Mouse (Mus musculus) neural tube, embryonic 12.5 days (tissue): ENCODE results near the gene Rpl35. TPM values are rescaled to one million over a fixed set of nuclear protein-coding genes. Genes with fewer than 3 reads are reported as not detected.
A peak's percentile ranks its signal among the peaks of the same experiment; 100 is the strongest.

Experiments
- ATAC-seq: fragments of 200-750 bp; cut with Nextera tagmentation; 2 replicates; pipeline ENCODE4 v1.8.0; 2017; ENCODE audit warnings: low read depth, mild to moderate bottlenecking, moderate TSS enrichment, moderate library complexity; ENCODE audit not compliant: low FRiP score
- H3K27ac ChIP-seq: fragments of 300-500 bp; sonication (generic); 2 replicates; pipeline ENCODE4 v1.5.1; 2016
- H3K27me3 ChIP-seq: fragments of 300-500 bp; sonication (generic); replicated peaks from 2 replicates; pipeline ENCODE4 v1.6.1; 2016; ENCODE audit warnings: mild to moderate bottlenecking
- H3K36me3 ChIP-seq: fragments of 300-500 bp; sonication (generic); 2 replicates; pipeline ENCODE4 v1.6.1; 2016; ENCODE audit warnings: mild to moderate bottlenecking
- H3K4me1 ChIP-seq: fragments of 300-500 bp; sonication (generic); 2 replicates; pipeline ENCODE4 v1.6.1; 2016
- H3K4me2 ChIP-seq: fragments of 300-500 bp; sonication (generic); replicated peaks from 2 replicates; pipeline ENCODE4 v1.6.1; 2016; ENCODE audit warnings: mild to moderate bottlenecking
- H3K4me3 ChIP-seq: fragments of 300-500 bp; sonication (generic); 2 replicates; pipeline ENCODE4 v1.5.1; 2016
- H3K9ac ChIP-seq: fragments of 300-500 bp; sonication (generic); 2 replicates; pipeline ENCODE4 v1.6.1; 2016; ENCODE audit warnings: mild to moderate bottlenecking
- H3K9me3 ChIP-seq: fragments of 300-500 bp; sonication (generic); 2 replicates; pipeline ENCODE4 v1.6.1; 2016; ENCODE audit warnings: mild to moderate bottlenecking
- WGBS: fragments of 180-500 bp; shearing (Covaris S2); methylation state at CpG from one replicate; pipeline ENCODE4 v1.1.7; 2016; 5-methylcytosine and 5-hydroxymethylcytosine counted together
- polyA plus RNA-seq: library from polyadenylated mRNA; unstranded; fragments of >200 nt; fragmentation: Nextera tagmentation; extraction: Ambion mirVana; gene quantifications from 2 replicates; pipeline ENCODE4 v1.2.1, GENCODE M21; 2016

Gene Rpl35
- polyA plus RNA-seq, 1 experiment from 2014 or later: 959 TPM

DNA sequence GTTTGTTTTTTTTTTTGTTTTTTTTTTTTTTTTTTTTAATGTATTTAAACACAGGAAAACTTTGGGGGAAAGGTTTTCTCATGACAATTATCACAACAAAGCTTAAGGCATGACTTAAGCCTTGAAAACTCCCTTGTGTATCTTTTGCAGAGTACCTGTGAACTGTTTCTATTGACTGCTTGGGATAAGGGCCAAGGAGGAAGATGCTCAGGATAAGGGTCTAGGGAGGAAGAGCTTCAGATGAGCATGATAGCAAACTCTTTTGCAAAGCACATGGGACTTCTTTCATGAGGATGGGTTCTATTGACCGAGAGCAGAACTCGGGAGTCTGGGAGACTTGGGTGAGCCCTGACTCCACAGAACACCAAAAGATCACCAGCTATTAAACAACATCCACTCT, 35.8 kb downstream of the Rpl35 start:
- H3K27me3 ChIP-seq: no peaks in the 10 kb centered on the region
- no peak overlapping the region for H3K9ac ChIP-seq
- H3K4me2 ChIP-seq: no peak overlapping the region
- no peak overlapping the region for H3K27ac ChIP-seq
- H3K4me3 ChIP-seq: no peak overlapping the region
- H3K4me1 ChIP-seq: no peaks in the 10 kb centered on the region
- H3K36me3 ChIP-seq: no peaks in the 10 kb centered on the region
- no peak for ATAC-seq
- 93% methylated on average over 2 of the region's 2 CpGs for WGBS
- no peaks in the 10 kb centered on the region for H3K9me3 ChIP-seq

DNA sequence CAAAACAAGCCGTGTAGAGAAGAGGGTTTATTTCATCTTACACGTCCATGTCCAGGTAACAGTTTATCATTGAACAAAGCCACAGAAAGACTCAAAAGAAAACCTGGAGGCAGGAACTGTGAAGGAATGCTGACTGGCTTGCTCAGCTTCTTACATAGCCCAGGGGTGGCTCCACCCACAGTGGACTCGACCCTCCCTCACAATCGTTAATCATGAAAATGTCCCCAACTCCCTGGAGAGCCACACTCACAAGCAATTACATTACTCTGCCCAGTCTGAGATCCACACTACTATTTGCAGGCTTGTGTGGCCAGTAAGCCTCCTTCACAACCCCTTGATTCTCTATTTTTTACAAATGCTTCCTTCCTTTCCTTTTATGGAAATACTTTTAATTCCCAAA, 41.2 kb downstream of the Rpl35 start:
- Histone ChIP-seq H3K36me3 (no peaks in the 10 kb centered on the region), H3K4me1 (no peaks in the 10 kb centered on the region), H3K27me3 (no peaks in the 10 kb centered on the region), H3K9ac (no peak overlapping the region), H3K4me3 (no peak overlapping the region), H3K4me2 (no peak overlapping the region), H3K27ac (no peak overlapping the region), H3K9me3 (no peaks in the 10 kb centered on the region)
- WGBS: 26% methylated on average over 4 of the region's 4 CpGs
- ATAC-seq: peak; percentile 78; the same call in 1 of the 2 replicates

DNA sequence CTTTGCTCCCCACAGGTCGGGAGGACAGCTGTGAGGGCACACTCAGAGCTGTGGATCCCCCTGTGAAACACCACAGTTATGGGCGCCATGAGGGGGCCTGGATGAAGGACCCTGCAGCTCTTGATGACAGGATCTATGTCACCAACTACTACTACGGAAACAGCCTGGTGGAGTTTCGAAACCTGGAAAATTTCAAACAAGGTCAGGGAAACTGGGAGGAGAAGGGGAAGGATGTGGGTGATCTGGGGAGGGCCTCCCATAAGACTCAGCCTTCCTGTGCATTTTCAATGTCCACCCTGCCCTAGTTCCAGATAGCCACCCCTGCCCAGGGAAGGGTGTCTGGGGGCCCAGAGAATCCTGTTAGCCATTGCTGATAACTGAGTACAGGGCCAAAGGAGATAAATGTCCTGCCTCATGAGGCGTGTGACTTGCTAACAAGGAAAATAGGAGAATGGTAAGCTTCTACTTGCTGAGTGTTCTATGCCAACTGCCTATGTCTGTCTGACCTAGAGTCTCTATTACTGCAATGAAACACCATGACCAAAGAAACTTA, 47.7 kb downstream of the Rpl35 start:
- no peak overlapping the region for H3K4me2 ChIP-seq
- no peak overlapping the region for H3K4me3 ChIP-seq
- ATAC-seq: no peak
- no peaks in the 10 kb centered on the region for H3K36me3 ChIP-seq
- H3K9ac ChIP-seq: no peak overlapping the region
- no peaks in the 10 kb centered on the region for H3K4me1 ChIP-seq
- H3K27me3 ChIP-seq: no peaks in the 10 kb centered on the region
- 86% methylated on average over 5 of the region's 5 CpGs for WGBS
- no peaks in the 10 kb centered on the region for H3K9me3 ChIP-seq
- no peak overlapping the region for H3K27ac ChIP-seq

DNA sequence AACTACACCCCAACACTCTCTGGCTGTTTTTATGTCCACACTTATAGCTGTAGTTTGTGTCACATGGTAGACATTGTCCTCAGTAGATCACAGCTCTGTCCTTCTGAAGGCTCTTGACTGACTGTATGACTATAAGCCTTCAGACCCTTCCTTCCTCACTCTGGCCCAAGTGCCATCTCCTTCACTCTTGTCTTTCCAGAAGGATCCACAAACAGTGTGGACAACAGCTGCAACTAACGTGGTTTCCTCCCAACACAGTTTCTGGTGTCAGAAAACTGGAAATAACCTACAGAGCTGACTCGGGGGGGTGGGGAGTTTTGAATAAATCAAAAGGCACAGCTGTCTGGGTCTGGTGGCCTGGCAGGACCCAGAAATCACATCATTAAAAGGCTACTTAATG, 49.4 kb downstream of the Rpl35 start:
- no peaks in the 10 kb centered on the region for H3K4me1 ChIP-seq
- H3K36me3 ChIP-seq: no peaks in the 10 kb centered on the region
- no peak overlapping the region for H3K27ac ChIP-seq
- ATAC-seq: no peak
- H3K27me3 ChIP-seq: no peaks in the 10 kb centered on the region
- no peaks in the 10 kb centered on the region for H3K9me3 ChIP-seq
- H3K9ac ChIP-seq: no peak overlapping the region
- H3K4me2 ChIP-seq: no peak overlapping the region
- H3K4me3 ChIP-seq: no peak overlapping the region
- WGBS: 78% methylated on average over 2 of the region's 2 CpGs

DNA sequence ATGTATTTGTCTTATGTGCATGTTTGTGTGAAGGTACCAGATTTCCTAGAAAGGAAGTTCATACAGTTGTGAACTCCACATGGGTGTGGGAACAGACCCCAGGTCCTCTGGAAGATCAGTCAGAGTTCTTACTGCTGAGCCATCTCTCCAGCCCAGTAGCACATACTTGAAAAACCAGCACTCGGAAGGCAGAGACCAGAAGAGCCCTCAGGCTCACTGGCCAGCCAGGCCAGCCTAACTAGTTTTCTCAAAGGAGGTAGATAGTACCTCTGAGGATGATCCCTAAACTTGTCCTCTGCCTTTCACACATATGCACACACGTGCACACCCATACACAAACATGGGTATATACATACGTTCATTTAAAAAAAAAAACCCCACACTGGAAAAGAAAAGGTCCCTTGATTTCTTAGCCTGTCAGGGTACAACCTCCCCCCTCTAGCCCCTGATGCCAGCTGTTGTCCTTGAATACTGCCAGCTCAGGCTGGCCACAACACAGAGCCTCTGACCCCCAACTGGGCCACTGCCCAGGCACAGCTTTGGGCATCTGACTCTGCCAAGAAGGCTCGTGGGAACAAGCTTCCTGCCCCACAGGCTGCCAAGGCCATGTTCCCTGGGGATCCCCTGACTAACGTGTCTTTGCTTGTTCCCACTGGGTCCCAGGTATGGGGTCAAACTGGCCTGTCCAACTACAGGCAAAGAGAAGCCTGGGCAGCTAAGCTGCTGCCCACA, 52.1 kb downstream of the Rpl35 start:
- Histone ChIP-seq H3K9me3 (no peaks in the 10 kb centered on the region), H3K27ac (no peak overlapping the region), H3K4me2 (no peak overlapping the region), H3K27me3 (no peaks in the 10 kb centered on the region), H3K9ac (no peak overlapping the region), H3K4me3 (no peak overlapping the region), H3K36me3 (no peaks in the 10 kb centered on the region), H3K4me1 (no peaks in the 10 kb centered on the region)
- ATAC-seq: no peak
- WGBS: 77% methylated on average over 5 of the region's 5 CpGs

Other genes with a start within 250 kb of the Rpl35 start
- gene Nr6a1, start 77.9 kb downstream of the Rpl35 start, polyA plus RNA-seq: 4.2 and 5.2 TPM in 2 replicates
- 4.4 and 5.3 TPM in 2 replicates for gene Olfml2a, start 73.6 kb downstream of the Rpl35 start, polyA plus RNA-seq
- 1.6 and 2.0 TPM in 2 replicates for gene Wdr38, start 8.1 kb downstream of the Rpl35 start, polyA plus RNA-seq
- gene Arpc5l, start 276 bp downstream of the Rpl35 start, polyA plus RNA-seq: 122 and 133 TPM in 2 replicates
- 31.4 and 31.5 TPM in 2 replicates for gene Golga1, start 59.9 kb upstream of the Rpl35 start, polyA plus RNA-seq
- gene Scai, start 185.1 kb upstream of the Rpl35 start, polyA plus RNA-seq: 16.5 and 16.8 TPM in 2 replicates
- 72.0 and 81.1 TPM in 2 replicates for gene Ppp6c, start 220.8 kb upstream of the Rpl35 start, polyA plus RNA-seq